Mouse (Mus musculus): ENCODE results near the gene Myt1l. TPM values are rescaled to one million over a fixed set of nuclear protein-coding genes. Genes with fewer than 3 reads are reported as not detected.

Myt1l gene
- polyA plus RNA-seq, 1 experiment: not detected

GRCm38 (mm10) chr12:29627956-29628750 is 100.0 kb downstream of the Myt1l start:
- TF ChIP-seq GATA1 (IDR thresholded peaks at IDR 0.05; ENCODE audit: low read length): no peak

DNA sequence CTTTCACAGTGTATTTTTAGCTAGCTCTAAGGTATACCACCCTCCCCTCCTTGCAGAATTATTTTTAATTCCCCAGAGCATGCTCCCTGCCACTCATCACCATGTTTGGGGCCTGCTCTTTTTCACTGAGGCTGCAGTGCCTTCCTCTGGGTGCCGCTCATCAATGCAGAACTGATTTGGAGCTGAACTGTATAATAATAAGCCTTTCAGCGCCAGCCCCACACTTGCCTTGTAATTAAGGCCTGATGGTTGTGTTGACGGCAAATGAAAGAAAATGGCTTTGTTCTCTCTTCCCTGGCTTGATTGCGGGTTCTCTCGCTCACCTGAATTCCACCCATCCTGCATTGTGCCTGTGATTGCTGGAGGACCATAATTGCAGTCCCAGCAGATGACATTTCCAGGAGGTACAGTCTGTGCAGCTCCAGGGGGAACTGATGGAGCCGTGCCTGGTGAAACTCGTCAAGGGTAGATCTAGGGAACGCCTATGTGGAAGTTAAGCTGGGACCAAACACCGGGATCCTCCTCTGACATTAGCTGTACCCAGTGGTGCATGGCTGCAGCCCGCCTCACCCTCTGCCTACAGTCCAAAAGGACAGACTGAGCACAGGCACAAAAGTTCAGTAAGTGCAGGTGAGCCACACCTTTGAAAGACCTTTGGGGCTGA is 101.8 kb downstream of the Myt1l start:
- no peak for TF ChIP-seq GATA1 (IDR thresholded peaks at IDR 0.05; ENCODE audit: low read length)

DNA sequence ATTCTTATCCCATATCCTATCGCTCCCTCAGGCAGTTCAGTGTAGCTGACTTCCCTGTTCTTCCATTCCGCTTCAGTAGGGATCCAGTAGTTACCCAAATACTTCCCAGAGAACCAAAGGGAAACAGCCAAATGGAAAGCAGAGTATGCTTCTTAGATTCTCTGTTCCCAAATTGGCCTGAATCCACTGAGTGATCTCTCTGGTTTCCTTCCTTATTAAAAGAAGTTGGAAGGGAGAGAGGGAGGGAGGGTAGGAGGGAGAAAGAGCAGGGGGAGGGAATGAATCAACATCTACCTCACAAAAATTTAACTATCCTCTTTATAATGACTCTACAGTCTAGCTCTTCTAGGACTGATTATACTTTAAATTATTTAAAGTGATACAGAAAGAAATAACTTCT is 106.3 kb downstream of the Myt1l start:
- TF ChIP-seq GATA1 (IDR thresholded peaks at IDR 0.05; ENCODE audit: low read length): no peak

GRCm38 (mm10) chr12:29639543-29640196 is 111.5 kb downstream of the Myt1l start:
- TF ChIP-seq GATA1 (IDR thresholded peaks at IDR 0.05; ENCODE audit: low read length): no peak

DNA sequence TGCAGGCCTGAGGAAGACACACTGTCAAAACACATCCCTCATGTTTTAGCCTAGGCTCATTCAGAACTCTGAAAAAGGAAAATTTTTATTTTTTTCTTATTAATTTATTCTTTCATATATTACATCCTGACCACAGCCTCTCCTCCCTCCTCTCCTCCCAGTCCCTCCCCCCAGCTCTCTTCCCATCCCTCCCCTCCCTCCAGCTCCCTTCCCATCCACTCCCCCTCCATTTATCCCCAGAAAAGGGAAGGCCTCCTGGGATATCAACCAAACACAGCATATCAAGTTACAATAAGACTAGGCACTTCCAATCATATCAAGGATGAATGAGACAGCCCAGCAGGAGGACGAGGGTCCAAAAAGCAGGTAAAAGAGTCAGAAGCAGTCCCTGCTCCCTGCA is 112.0 kb downstream of the Myt1l start:
- TF ChIP-seq GATA1 (IDR thresholded peaks at IDR 0.05; ENCODE audit: low read length): no peak

DNA sequence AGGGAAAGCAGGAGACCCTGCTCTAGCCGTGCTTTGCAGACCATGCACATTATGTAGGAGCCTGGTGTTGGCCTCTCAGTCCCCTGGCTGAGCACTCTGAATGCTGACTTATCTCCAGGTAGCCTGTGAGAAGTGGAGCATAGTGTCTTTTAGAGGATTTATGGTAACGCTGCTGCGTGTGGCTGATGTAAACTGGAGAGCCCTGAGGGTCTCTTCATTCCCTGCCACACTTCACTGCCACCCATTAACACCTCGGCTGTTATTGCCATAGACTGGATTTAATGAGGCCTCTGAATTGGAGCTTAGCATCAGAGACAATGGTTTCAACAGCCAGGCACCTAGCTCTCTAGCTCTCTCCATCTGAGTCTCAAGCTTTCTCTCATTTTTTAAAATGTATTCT is 114.7 kb downstream of the Myt1l start:
- TF ChIP-seq GATA1 (IDR thresholded peaks at IDR 0.05; ENCODE audit: low read length): no peak

- TF ChIP-seq GATA1 (IDR thresholded peaks at IDR 0.05; ENCODE audit: low read length): no peak
Observed at GRCm38 (mm10) chr12:29644091-29644490, 115.9 kb downstream of the Myt1l start.

DNA sequence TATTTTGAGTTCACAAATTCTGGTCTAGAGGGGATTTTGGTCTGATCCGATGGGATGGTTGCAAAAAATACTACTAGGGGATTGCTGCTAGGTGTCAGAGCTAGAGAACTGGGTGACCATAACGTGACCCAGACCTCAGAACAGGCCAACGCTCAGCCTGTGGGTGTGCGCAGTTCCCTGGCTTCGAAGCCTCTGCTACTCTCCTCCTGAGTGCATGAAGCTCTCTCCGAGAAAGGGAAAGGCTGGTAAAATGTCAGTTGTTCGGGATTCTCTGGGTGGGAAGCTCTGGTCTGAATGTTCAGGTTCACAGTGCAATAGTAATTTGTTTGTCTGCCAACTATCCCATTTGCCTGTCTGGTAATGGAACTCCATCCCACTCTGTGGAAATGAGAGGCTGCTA is 116.5 kb downstream of the Myt1l start:
- no peak for TF ChIP-seq GATA1 (IDR thresholded peaks at IDR 0.05; ENCODE audit: low read length)

DNA sequence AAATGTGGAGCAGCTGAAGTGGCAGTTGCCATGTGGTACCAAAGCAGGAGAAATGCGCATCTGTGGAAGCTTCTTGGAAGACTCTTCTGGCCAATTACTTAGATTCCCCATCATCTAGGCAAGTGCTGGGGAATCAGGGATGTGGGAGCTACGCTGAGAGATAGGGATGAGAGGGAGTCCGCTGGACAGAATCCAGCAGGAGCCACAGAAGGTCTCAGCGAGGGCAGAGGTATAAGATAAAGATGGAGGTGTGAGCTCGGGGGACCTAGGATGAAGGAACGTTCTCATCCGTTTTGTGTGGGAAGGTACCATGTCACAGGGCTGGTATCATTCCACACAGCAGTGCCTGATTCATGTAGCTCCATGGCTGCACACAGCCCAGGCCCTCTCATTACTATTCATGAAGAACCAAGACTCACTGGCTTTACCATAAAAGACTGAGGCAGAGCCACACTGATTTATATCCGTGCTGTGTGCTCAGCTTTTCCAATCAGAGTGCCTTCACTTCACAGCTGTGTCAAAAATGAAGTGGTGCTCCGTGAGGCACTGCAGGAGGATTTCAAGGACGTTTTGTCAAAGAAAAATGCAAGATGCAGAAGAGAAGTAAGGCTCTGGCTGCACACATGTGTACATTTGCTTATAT is 121.4 kb downstream of the Myt1l start:
- TF ChIP-seq GATA1 (IDR thresholded peaks at IDR 0.05; ENCODE audit: low read length): no peak

DNA sequence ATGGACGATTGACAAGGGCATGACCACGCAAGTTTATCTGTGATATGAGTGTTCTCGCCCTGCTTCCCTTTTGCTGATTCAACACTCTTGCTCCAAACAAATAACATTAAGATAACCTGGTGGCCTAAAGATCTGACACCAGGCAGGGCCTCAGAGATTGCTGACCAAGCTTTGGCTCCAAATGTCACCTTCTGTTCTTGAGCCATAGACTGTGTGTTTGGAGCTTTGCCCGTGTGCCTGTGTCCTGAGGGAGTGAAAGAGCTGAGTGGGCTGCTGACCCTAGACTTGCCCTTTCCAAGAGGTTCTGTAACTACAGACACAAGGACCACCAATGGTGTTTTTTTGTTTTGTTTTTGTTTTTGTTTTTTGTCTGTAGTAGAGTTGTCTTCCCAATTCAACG is 124.3 kb downstream of the Myt1l start:
- no peak for TF ChIP-seq GATA1 (IDR thresholded peaks at IDR 0.05; ENCODE audit: low read length)

DNA sequence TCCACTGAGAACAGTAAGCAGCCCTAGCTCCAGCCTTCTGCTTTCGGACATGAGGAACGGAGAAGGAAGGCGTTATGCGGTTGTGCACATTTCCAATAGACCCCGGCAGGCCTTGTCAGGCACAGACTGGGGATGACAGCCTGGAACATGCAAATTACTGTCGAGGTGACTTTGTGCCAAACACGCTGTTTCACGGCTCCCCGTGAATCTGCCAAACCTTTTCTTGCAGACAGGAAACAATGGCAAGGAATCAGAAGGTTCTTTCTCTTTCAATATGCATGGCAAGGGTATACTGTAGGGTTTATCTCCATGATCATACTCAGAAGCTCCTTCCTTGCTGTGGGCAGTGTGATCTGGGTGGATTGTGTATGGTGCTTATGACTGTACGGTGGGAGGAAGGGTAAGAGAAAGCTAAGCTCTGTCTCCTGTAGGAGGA is 127.0 kb downstream of the Myt1l start:
- TF ChIP-seq GATA1 (IDR thresholded peaks at IDR 0.05; ENCODE audit: low read length): no peak

DNA sequence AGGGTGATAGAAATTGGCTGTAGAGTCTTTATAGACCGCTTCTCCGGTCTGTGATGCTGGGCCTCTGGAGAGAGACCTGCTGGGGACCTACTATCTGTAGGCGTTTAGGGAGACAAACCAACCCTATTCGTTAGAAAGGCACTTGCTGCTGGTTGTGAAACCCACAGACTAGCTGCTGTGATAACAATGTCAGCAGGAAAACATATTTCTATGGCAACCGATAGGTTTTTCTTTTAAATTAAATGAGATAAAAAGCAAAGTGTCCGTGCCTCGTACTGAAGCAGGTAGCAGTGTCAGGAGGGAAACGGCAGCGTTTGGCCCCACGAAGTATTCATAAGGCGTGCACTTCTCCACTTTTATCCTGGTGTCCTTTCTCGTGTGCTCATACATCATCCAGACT is 127.5 kb downstream of the Myt1l start:
- no peak for TF ChIP-seq GATA1 (IDR thresholded peaks at IDR 0.05; ENCODE audit: low read length)

- TF ChIP-seq GATA1 (IDR thresholded peaks at IDR 0.05; ENCODE audit: low read length): no peak
Observed at GRCm38 (mm10) chr12:29657061-29657460, 128.9 kb downstream of the Myt1l start.

DNA sequence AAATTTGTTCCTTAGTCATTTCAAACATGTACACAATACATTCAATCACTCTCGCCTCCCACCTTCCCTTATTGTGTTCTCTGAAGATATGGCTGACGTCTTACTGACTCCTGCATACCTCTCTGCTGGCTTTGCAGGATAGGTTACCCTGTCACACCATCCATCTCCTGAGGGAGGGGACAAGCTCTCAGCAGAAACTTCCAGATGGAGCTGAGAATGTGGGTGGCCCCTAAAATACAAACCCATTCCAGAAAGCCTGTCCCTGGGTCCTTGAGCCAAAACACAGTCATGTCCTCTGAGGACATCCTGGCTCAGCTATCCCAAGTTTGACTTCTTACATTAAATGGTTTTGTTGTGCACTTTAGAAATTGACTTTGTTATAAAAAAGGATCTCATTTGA is 129.7 kb downstream of the Myt1l start:
- no peak for TF ChIP-seq GATA1 (IDR thresholded peaks at IDR 0.05; ENCODE audit: low read length)

DNA sequence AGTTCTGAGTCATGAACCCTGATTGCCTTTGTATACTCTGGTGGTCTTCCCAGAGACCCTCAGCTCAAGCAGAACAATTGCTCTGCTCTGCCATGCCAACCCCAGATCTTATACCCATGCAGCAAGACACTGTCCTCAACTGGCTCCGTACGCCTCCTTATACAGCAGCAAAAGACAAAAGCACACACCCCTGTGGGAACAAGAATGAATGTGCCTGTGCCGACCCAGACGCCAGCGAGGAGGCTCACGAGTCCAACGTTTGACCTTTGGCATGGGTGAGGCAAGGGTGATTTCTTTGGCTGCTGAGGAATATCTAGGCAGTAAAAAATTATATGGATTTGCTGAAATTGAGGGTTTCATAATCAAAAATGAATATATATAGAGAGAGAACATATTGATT is 143.8 kb downstream of the Myt1l start:
- no peak for TF ChIP-seq GATA1 (IDR thresholded peaks at IDR 0.05; ENCODE audit: low read length)
